Mouse (Mus musculus) embryonic fibroblast, embryonic 13.5 days (primary cell): ENCODE data around the gene Gpr183.

Source experiments
- CTCF ChIP-seq: IDR thresholded peaks from 2 replicates; pipeline ENCODE4 v1.5.1; 2011; ENCODE audit warnings: mild to moderate bottlenecking, control low read depth, low read length, moderate library complexity, borderline replicate concordance; ENCODE audit not compliant: insufficient read depth
- POLR2A ChIP-seq: IDR thresholded peaks from 2 replicates; pipeline ENCODE4 v1.6.1; 2011; ENCODE audit warnings: low read depth, mild to moderate bottlenecking, control low read depth, low read length, moderate library complexity

GRCm38 (mm10) chr14:121939582-121939981 lies 25.4 kb downstream of the Gpr183 start:
- TF ChIP-seq POLR2A, result no peak
- TF ChIP-seq CTCF, result no peak
